Mouse (Mus musculus) liver, embryonic 13.5 days (tissue): ENCODE data around the gene Rela. TPM values are rescaled to one million over a fixed set of nuclear protein-coding genes. Genes with fewer than 3 reads are reported as not detected.
A peak's percentile ranks its signal among the peaks of the same experiment; 100 is the strongest.

ENCODE experiments used
- ATAC-seq: fragments of 200-750 bp; cut with Nextera tagmentation; 2 replicates; pipeline ENCODE4 v1.8.0; 2017; ENCODE audit warnings: low read depth, mild to moderate bottlenecking, moderate number of reproducible peaks, moderate library complexity
- DNase-seq: peaks from one replicate; pipeline ENCODE4 v3.0.0; 2022
- H3K27ac ChIP-seq: fragments of 300-500 bp; sonication (generic); 2 replicates; pipeline ENCODE4 v1.5.1; 2015; ENCODE audit warnings: moderate library complexity, mild to moderate bottlenecking, inconsistent platforms
- H3K27me3 ChIP-seq: fragments of 300-500 bp; sonication (generic); 2 replicates; pipeline ENCODE4 v1.6.1; 2015; ENCODE audit warnings: mild to moderate bottlenecking, inconsistent platforms
- H3K36me3 ChIP-seq: fragments of 300-500 bp; sonication (generic); 2 replicates; pipeline ENCODE4 v1.6.1; 2015; ENCODE audit warnings: mild to moderate bottlenecking, inconsistent platforms
- H3K4me1 ChIP-seq: fragments of 300-500 bp; sonication (generic); replicated peaks from 2 replicates; pipeline ENCODE4 v1.6.1; 2015; ENCODE audit warnings: inconsistent platforms
- H3K4me2 ChIP-seq: fragments of 300-500 bp; sonication (generic); 2 replicates; pipeline ENCODE4 v1.6.1; 2015; ENCODE audit warnings: inconsistent platforms, mild to moderate bottlenecking, moderate library complexity
- H3K4me3 ChIP-seq: fragments of 300-500 bp; sonication (generic); replicated peaks from 2 replicates; pipeline ENCODE4 v1.5.1; 2015; ENCODE audit warnings: mild to moderate bottlenecking, inconsistent platforms
- H3K9ac ChIP-seq: fragments of 300-500 bp; sonication (generic); 2 replicates; pipeline ENCODE4 v1.6.1; 2015; ENCODE audit warnings: mild to moderate bottlenecking, inconsistent platforms
- H3K9me3 ChIP-seq: fragments of 300-500 bp; sonication (generic); replicated peaks from 2 replicates; pipeline ENCODE4 v1.6.1; 2016; ENCODE audit warnings: inconsistent platforms
- WGBS: fragments of 180-500 bp; shearing (Covaris S2); methylation state at CpG from one replicate; pipeline ENCODE4 v1.1.7; 2015; ENCODE audit not compliant: insufficient replicate concordance; 5-methylcytosine and 5-hydroxymethylcytosine counted together
- polyA plus RNA-seq: library from polyadenylated mRNA; unstranded; fragments of >200 nt; fragmentation: Nextera tagmentation; extraction: Ambion mirVana; gene quantifications from 2 replicates; pipeline ENCODE4 v1.2.1, GENCODE M21; 2015

Gene Rela
- polyA plus RNA-seq, 1 experiment from 2014 or later: 24.5 TPM

DNA sequence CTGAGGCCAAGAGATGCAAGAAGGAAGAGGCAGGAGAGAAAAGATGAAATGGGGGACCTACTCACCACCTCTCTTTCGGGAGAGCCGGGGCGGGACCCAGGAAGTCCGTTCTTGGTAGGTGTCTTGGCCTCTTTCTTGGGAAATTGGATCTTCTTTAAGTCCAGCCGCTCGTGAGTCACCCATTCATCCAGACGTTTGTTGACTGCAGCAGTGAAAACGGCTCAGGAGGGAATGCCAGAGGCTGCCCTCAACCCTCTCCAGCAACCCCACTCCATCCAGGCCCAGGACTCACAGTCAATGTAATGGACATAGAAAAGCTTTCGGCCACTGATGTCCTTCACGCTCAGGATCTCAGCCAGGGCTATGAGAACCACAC, 28.1 kb upstream of the Rela start:
- Histone ChIP-seq H3K4me1 (peaks cover 56% of the 10 kb centered on the region), H3K4me3 (peak overlapping the region; percentile 80), H3K9me3 (no peaks in the 10 kb centered on the region), H3K4me2 (peak overlapping the region; percentile 88), H3K36me3 (peaks cover 50% of the 10 kb centered on the region), H3K9ac (peak overlapping the region; percentile 81), H3K27me3 (no peaks in the 10 kb centered on the region), H3K27ac (peak overlapping the region; percentile 91)
- ATAC-seq: no peak
- DNase-seq: no peak
- WGBS: 67% methylated on average over 10 of the region's 10 CpGs

DNA sequence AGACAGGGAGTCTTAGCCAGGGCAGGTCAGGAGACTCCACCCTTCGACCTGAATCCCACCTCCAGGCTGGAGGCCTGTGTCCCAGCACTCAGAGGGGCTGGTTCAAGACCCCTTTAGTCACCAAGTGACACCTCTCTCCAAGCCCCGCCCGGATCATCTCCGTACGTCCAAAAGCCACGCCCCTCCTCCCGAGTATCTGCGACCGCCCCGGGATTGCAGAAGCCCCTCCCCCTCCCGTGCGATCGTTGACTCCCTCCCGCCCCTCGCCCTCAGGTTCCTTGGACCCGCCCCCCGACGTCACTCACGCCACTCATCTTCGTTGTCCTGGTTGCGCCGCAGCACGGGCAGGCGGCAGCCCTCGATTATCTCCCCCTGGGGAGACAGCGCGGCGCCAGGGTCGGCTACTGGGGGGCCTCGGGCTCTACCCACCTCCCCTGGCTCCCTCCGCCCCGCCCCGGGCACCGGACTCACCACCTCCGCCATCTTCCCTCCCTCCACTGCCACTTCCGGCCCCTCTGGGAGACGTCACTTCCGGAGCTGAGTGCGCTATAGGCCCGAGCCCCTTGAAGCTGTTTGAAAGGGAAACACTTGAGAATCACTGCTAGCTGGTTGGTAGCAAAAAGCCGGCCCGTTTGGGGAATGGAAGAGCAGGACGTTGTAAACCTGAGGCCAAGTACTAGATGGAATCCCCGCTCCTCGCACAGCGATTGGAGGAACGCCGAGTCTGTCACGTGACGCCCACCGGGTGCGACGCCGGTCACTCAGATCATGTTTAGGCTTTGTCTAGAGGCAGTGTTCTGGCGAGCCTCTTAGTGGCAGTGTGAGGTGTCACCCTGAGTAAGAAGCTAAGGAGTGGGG, 27.5 kb upstream of the Rela start, which contains the start of gene Kat5:
Kat5 (minus strand) TSS at position 691 of the 858 bp plus-strand sequence.
- peak; percentile 86 for ATAC-seq
- under 1% methylated on average over 54 of the region's 55 CpGs for WGBS
- no peaks in the 10 kb centered on the region for H3K27me3 ChIP-seq
- H3K4me1 ChIP-seq: peaks cover 54% of the 10 kb centered on the region
- H3K27ac ChIP-seq: peak within 1 kb of the TSS; percentile 91
- H3K36me3 ChIP-seq: peaks cover 44% of the 10 kb centered on the region
- H3K9me3 ChIP-seq: no peaks in the 10 kb centered on the region
- peak within 1 kb of the TSS; percentile 80 for H3K4me3 ChIP-seq
- H3K4me2 ChIP-seq: peak within 1 kb of the TSS; percentile 88
- peak within 1 kb of the TSS; percentile 81 for H3K9ac ChIP-seq
- peak; percentile 86 for DNase-seq

DNA sequence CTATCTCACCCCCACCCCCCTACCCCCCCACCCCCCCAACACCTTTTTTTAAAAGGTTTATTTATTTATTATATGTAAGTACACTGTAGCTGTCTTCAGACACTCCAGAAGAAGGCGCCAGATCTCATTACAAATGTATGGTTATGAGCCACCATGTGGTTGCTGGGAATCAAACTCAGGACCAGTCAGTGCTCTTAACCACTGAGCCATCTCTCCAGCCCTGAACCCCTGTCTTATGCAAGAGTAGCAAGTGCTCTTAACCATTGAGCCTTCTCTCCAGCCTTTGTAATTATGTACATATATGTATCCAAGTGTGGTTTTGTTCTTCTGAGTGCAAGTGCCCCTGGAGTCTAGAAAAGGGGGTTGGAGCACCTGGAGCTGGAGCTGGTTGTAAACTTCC, 25.3 kb upstream of the Rela start:
- 73% methylated on average over 1 of the region's 1 CpGs for WGBS
- Histone ChIP-seq H3K4me2 (no peak overlapping the region), H3K9ac (no peak overlapping the region), H3K4me3 (no peak overlapping the region), H3K27me3 (no peaks in the 10 kb centered on the region; the same call in 1 of the 2 replicates), H3K4me1 (peaks cover 54% of the 10 kb centered on the region), H3K9me3 (no peaks in the 10 kb centered on the region), H3K36me3 (peaks cover 22% of the 10 kb centered on the region), H3K27ac (no peak overlapping the region)
- DNase-seq (no peak), ATAC-seq (no peak)

DNA sequence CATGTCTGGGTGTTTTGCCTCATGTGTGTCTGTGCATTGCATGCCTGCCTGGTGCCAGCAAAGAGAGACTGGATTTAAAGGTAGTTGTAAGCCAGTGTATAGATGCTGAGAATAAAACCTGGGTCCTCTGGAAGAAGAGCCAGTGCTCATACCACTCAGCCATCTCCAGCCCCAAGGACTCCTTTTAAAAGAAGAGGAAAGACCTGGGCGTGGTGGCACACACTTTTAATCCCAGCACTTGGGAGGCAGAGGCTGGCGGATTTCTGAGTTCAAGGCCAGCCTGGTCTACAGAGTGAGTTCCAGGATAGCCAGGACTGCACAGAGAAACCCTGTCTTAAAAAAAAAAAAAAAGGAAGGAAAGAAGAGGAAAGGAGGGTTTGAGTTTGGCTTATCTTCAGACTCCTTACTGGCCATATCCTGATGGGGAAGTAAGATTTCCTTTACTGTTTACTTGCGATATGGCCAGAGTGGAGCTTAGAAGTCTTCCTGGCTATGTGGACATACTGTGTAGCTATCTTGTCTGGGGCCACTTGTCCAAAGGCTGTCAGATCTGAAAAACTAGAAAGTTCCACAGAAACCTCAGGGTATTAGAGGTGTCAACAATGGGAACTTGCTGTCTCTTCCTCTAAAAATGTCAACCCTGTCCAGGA, 24.4 kb upstream of the Rela start:
- Histone ChIP-seq H3K4me2 (no peak overlapping the region), H3K27ac (0 out of 2 replicates have a peak overlapping the region, but pooled peaks have one; percentile 3), H3K27me3 (no peaks in the 10 kb centered on the region; the same call in 1 of the 2 replicates), H3K4me3 (no peak overlapping the region), H3K4me1 (peaks cover 54% of the 10 kb centered on the region), H3K36me3 (peaks cover 13% of the 10 kb centered on the region), H3K9me3 (no peaks in the 10 kb centered on the region), H3K9ac (0 out of 2 replicates have a peak overlapping the region, but pooled peaks have one; percentile 18)
- ATAC-seq (0 out of 2 replicates have a peak, but pooled peaks have one; percentile 25), DNase-seq (peak; percentile 23)
- 20% methylated on average over 3 of the region's 3 CpGs for WGBS

DNA sequence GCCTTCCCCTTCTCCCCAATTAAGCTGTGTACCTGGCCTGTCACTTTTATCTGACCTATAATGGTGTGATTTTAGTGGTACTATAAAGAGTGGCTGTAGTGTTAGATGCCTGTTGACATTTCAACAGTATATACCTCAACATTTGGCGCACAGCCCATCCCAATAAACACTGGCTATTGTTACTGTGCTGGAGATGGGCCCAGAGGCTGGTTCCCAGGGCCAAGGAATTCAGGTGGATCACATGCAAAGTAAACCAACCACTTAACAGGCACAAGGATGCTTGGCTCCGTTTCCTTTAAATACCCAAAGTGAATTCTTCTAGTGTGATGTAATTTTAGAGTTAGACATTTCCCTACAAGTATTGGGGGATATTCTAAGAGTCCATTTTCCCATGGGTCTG, 22.3 kb upstream of the Rela start:
- no peaks in the 10 kb centered on the region for H3K9me3 ChIP-seq
- H3K27me3 ChIP-seq: no peaks in the 10 kb centered on the region; the same call in 1 of the 2 replicates
- 80% methylated on average over 2 of the region's 2 CpGs for WGBS
- H3K9ac ChIP-seq: no peak overlapping the region
- H3K36me3 ChIP-seq: no peaks in the 10 kb centered on the region
- no peak overlapping the region for H3K27ac ChIP-seq
- H3K4me2 ChIP-seq: no peak overlapping the region
- peaks cover 39% of the 10 kb centered on the region for H3K4me1 ChIP-seq
- ATAC-seq (no peak), DNase-seq (no peak)
- no peak overlapping the region for H3K4me3 ChIP-seq

DNA sequence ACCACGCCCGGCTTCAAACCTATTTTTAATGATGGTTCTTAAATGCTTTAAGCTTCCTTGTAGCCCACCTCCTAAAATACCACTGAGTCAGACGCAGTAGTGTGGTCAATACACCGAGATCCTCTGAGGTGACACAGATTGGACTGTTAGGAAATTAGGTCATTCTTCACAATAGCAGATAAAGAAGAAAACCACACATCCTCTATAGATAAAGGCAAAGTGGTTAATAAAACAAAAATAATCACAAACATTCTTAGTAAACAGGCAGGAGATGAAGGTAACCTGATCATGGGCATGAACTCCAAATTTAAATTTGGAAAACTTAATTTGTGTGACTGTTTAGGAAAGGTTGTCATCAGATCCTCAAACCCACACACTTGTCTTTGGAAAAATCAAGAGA, 17.3 kb upstream of the Rela start:
- H3K9me3 ChIP-seq: no peaks in the 10 kb centered on the region
- ATAC-seq: no peak
- DNase-seq: no peak
- 45% methylated on average over 4 of the region's 4 CpGs for WGBS
- H3K4me3 ChIP-seq: no peak overlapping the region
- no peaks in the 10 kb centered on the region for H3K36me3 ChIP-seq
- H3K27me3 ChIP-seq: no peaks in the 10 kb centered on the region; the same call in 1 of the 2 replicates
- no peaks in the 10 kb centered on the region for H3K4me1 ChIP-seq
- H3K9ac ChIP-seq: no peak overlapping the region
- H3K27ac ChIP-seq: no peak overlapping the region
- H3K4me2 ChIP-seq: no peak overlapping the region

DNA sequence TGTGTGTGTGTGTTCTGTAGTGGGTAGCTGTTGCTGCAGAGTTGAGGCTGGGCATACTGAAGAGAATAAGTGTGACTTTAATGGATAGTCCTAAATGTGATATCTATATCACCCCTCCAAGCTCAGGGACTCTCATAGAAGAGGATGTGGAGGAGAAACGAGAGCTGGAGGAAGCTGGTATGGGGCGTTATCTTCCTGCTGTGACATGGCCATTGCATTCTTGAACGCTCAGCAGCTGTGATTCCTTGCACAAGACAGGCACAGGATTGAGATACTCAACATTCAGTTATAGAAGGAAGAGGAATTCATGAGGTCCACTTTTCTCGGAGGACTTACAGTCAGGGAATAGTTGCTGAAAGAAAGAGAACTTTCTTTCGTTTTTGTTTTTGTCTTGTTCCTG, 15.4 kb upstream of the Rela start:
- H3K36me3 ChIP-seq: no peaks in the 10 kb centered on the region
- WGBS: 35% methylated on average over 5 of the region's 5 CpGs
- no peak for ATAC-seq

DNA sequence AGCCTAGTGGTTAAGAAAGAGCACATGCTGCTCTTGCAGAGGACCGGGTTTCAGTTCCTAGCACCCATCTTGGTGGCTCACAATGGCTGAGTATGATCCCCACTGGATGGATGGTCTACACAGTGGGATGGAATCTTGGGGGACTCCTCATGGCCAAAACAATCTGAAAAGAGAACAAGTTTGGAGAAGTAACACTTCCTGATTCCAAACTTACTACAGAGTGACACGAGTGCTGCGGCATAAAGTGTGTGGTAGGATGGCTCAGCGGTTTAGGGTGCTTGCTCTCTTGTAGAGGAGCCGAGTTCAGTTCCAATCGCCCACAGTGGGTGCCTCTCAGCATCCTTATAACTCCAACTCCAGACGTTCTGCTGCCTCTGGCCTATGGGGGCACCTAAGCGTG, 12.0 kb upstream of the Rela start:
- no peaks in the 10 kb centered on the region for H3K36me3 ChIP-seq
- H3K4me1 ChIP-seq: 0 out of 2 replicates have a peak, but pooled peaks cover 2% of the 10 kb centered on the region
- ATAC-seq: no peak
- DNase-seq: no peak
- WGBS: 65% methylated on average over 8 of the region's 8 CpGs
- no peaks in the 10 kb centered on the region for H3K27me3 ChIP-seq
- H3K27ac ChIP-seq: no peak overlapping the region
- no peaks in the 10 kb centered on the region for H3K9me3 ChIP-seq
- no peak overlapping the region for H3K4me2 ChIP-seq
- no peak overlapping the region for H3K4me3 ChIP-seq
- no peak overlapping the region for H3K9ac ChIP-seq

More for the DNA sequence above, 15.4 kb upstream of the Rela start:
- no peaks in the 10 kb centered on the region for H3K9me3 ChIP-seq
- no peak overlapping the region for H3K27ac ChIP-seq
- no peak for DNase-seq
- no peak overlapping the region for H3K4me2 ChIP-seq
- no peak overlapping the region for H3K9ac ChIP-seq
- H3K4me1 ChIP-seq: no peaks in the 10 kb centered on the region
- no peak overlapping the region for H3K4me3 ChIP-seq
- H3K27me3 ChIP-seq: no peaks in the 10 kb centered on the region; the same call in 1 of the 2 replicates

DNA sequence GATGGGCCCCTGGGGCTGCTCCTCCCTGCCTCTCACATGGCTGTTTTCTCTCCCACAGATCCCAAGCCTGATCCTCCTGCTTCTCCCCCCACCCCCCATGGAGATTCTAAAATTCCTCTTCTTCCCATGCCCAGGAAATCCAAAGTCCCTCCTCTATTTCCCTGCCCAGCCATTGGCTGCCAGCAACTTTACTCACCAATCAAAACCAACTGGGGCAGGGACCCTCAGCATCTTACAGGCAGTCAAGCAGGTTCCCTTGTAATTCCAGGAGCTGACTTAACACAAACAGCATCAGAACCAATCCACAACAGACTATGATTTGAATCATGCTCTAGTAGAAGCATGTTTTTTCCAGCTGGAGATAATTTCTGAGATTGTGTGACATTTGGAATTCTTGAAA, 7.4 kb upstream of the Rela start:
- no peak overlapping the region for H3K4me2 ChIP-seq
- no peak overlapping the region for H3K4me3 ChIP-seq
- ATAC-seq: no peak

DNA sequence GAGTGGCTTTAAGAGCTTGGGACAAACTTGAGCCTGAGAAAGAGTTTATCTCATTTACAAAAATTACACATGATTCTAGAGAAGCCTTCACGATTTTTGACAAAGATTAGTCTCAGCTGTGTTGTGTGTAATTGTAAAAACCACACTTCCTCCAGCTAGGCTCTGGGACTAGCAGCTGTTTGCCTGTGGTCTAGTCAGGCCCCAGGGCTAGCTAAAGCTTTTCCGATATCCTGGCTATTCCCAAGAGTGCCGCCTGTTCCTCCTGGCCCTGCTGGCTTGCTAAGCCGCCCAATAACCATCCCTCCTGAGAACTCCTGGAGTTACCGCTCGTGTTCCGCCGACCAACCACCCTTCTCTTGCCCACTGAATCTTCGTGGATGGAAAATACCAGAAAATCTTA, 5.2 kb upstream of the Rela start:
- no peaks in the 10 kb centered on the region for H3K9me3 ChIP-seq
- no peaks in the 10 kb centered on the region for H3K36me3 ChIP-seq
- no peak overlapping the region for H3K4me2 ChIP-seq
- DNase-seq (no peak), ATAC-seq (no peak)
- H3K9ac ChIP-seq: no peak overlapping the region
- H3K4me1 ChIP-seq: peaks cover 19% of the 10 kb centered on the region
- H3K27me3 ChIP-seq: no peaks in the 10 kb centered on the region
- 70% methylated on average over 9 of the region's 9 CpGs for WGBS
- no peak overlapping the region for H3K27ac ChIP-seq
- no peak overlapping the region for H3K4me3 ChIP-seq

More for the DNA sequence above, 7.4 kb upstream of the Rela start:
- H3K9me3 ChIP-seq: no peaks in the 10 kb centered on the region
- no peak overlapping the region for H3K9ac ChIP-seq
- H3K36me3 ChIP-seq: no peaks in the 10 kb centered on the region
- H3K27me3 ChIP-seq: no peaks in the 10 kb centered on the region
- DNase-seq: no peak
- H3K4me1 ChIP-seq: 0 out of 2 replicates have a peak, but pooled peaks cover 2% of the 10 kb centered on the region
- H3K27ac ChIP-seq: no peak overlapping the region

DNA sequence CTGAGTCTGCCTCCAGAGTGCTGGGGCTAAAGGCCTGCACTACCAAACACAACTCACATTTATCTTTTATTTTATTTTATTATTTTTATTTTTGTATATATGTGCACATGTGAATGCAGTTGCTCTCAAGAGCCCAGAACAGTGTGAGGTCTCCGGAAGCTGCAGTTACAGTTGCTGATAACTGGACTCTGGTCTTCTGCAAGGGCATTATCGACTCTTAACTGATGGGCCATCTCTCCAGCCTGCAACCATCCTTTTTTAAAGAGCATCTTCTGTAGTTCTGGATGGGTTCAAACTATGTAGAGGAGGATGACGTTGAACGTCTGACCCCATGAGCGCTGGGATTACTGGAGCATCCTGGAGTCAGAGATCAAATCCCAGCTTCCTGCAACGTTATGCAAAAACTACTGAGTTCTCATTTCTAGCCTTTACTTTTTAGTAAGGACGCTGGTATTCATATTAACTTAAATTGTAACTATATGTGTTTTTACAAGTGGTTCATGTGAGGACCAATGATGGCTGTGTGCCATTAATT, 1.2 kb upstream of the Rela start:
- DNase-seq: no peak
- H3K4me2 ChIP-seq: peak overlapping the region; percentile 93
- H3K27me3 ChIP-seq: no peaks in the 10 kb centered on the region
- H3K4me3 ChIP-seq: no peak overlapping the region
- H3K4me1 ChIP-seq: peaks cover 48% of the 10 kb centered on the region
- H3K36me3 ChIP-seq: peaks cover 22% of the 10 kb centered on the region
- H3K27ac ChIP-seq: no peak overlapping the region
- no peak overlapping the region; the same call in 1 of the 2 replicates for H3K9ac ChIP-seq
- WGBS: 60% methylated on average over 7 of the region's 7 CpGs
- H3K9me3 ChIP-seq: no peaks in the 10 kb centered on the region
- no peak for ATAC-seq
